Mouse (Mus musculus) myocyte (in vitro differentiated cells): Measurements from ENCODE around the gene Tead2.

Source experiments
- CEBPB ChIP-seq: IDR thresholded peaks from 2 replicates; pipeline ENCODE4 v1.6.1; 2011; ENCODE audit warnings: mild to moderate bottlenecking, moderate library complexity; ENCODE audit not compliant: poor library complexity, insufficient read depth, severe bottlenecking
- MAX ChIP-seq: IDR thresholded peaks from one replicate; pipeline ENCODE4 v1.6.1; 2011; ENCODE audit warnings: low read depth, mild to moderate bottlenecking, control low read depth
- POLR2A ChIP-seq: IDR thresholded peaks from one replicate; pipeline ENCODE4 v1.6.1; 2011; ENCODE audit warnings: low read depth, mild to moderate bottlenecking, control low read depth, moderate library complexity; ENCODE audit not compliant: insufficient read length
- POLR2AphosphoS2 ChIP-seq: IDR thresholded peaks from one replicate; pipeline ENCODE4 v1.6.1; 2011; ENCODE audit warnings: low read depth, control low read depth; ENCODE audit not compliant: insufficient read length
- USF1 ChIP-seq: IDR thresholded peaks from one replicate; pipeline ENCODE4 v1.6.1; 2011; ENCODE audit warnings: low read depth, mild to moderate bottlenecking, control low read depth, moderate library complexity

DNA sequence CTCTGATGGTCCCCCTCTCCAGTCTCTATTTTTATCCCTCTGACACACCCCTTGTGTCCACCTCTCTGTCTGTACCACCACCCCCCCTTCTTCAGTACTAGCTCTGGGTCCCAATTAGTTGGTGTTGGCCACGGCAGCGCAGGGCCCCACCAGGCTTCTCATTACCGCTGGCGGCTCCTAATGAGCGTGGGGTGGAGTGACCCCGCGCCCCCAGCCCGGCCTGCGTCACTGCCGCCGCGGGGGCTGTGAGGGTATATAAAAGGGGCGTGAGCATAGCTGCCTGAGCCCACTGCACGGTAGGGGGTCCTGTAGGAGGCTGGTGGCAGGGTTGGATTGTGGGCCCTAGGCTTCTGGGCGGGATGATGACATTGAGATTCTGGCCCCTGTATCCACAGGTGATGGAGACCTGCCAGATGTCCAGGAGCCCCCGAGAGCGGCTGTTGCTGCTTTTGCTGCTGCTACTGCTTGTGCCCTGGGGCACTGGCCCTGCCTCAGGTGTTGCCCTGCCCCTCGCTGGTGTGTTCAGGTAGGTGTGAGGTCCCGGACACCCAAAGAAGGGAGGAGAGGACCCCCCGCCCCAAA, 34.6 kb upstream of the Tead2 start, which contains the start of gene Pth2:
- no peak for TF ChIP-seq POLR2A
- no peak for TF ChIP-seq POLR2AphosphoS2
- no peak for TF ChIP-seq CEBPB
- no peak for TF ChIP-seq MAX
- no peak for TF ChIP-seq USF1
